Mouse (Mus musculus): ENCODE measurements around the gene Chrm4.

Gene Chrm4

GRCm38 (mm10) chr2:91963443-91963932, 36.4 kb downstream of the Chrm4 start:
- peak; percentile 98 for DNase-seq (ENCODE audit: low read depth, low spot score)

- DNase-seq (ENCODE audit: low read depth, low spot score), result peak; percentile 34
Measured at GRCm38 (mm10) chr2:91964610-91965204, 37.7 kb downstream of the Chrm4 start.

DNA sequence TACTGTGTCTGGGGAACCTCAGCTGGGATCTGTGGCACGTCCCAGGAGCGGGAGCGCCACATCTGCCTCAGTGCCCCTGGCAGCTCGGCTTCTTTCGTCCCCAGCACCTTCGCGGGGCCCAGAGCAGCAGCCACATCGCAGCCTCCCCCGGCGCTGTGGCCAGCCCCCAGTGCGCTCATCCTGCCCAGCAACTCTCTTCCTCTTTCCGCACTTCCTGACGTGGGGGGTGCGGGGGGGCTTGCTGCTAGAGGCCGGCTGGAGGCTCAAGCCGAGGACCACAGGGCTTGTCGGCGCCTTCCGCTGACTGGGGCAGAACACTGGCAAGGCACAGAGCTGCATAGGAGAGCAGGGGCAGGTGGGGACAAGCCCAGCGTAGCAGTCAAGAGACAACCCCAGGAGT, 38.4 kb downstream of the Chrm4 start:
- DNase-seq (ENCODE audit: low read depth, low spot score), result peak; percentile 41

GRCm38 (mm10) chr2:91966367-91966766, 39.3 kb downstream of the Chrm4 start:
- DNase-seq (ENCODE audit: low read depth, low spot score), result no peak

- no peak for DNase-seq (ENCODE audit: low read depth, low spot score)
Measured at GRCm38 (mm10) chr2:91967962-91968361, 40.9 kb downstream of the Chrm4 start.

DNA sequence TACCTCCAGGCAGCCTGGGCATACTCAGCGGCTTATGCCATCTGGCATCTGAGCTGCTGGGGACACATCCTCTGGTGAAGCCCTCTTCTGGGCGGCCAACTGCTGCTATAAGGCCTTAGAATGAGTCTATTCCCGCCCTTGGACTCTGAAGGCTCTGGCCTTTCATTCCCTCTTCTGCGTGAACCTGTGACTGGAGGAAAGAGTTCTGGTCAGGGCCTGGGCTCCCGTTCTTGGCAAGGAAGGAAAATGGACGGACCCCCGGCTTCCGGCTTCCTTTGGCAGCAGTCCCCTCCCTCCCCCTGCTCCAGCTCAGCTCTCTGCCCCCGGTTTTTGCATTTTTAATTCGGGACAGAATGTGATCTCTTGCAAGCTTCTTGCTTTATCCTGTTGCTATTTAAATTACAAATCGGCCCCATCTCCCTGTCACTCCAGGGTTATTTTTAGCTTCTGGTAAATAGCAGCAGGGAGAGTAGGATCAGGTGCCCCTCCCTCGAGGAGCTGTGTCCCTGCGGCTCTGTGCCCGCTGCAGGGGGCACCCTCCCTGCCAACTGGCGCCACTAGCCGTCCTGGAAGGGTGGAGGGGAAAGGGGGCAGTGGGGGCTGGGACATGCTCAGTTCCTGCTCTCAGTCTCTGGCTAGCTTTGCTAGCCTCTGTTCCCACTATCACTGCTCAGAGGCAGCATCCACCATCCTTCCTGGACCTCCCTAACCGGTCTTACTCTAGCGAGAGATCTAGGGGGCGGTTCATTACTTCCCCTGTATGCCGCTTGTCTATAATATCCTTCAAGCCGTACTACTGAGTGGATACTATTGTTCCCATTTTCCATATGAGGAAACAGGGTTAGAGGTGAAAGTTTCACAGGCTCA, 44.4 kb downstream of the Chrm4 start:
- peak; percentile 23 for DNase-seq (ENCODE audit: low read depth, low spot score)

- peak; percentile 64 for DNase-seq (ENCODE audit: low read depth, low spot score)
Measured at GRCm38 (mm10) chr2:91972121-91972566, 45.1 kb downstream of the Chrm4 start.

GRCm38 (mm10) chr2:91973416-91974135, 46.5 kb downstream of the Chrm4 start:
- no peak for DNase-seq (ENCODE audit: low read depth, low spot score)

DNA sequence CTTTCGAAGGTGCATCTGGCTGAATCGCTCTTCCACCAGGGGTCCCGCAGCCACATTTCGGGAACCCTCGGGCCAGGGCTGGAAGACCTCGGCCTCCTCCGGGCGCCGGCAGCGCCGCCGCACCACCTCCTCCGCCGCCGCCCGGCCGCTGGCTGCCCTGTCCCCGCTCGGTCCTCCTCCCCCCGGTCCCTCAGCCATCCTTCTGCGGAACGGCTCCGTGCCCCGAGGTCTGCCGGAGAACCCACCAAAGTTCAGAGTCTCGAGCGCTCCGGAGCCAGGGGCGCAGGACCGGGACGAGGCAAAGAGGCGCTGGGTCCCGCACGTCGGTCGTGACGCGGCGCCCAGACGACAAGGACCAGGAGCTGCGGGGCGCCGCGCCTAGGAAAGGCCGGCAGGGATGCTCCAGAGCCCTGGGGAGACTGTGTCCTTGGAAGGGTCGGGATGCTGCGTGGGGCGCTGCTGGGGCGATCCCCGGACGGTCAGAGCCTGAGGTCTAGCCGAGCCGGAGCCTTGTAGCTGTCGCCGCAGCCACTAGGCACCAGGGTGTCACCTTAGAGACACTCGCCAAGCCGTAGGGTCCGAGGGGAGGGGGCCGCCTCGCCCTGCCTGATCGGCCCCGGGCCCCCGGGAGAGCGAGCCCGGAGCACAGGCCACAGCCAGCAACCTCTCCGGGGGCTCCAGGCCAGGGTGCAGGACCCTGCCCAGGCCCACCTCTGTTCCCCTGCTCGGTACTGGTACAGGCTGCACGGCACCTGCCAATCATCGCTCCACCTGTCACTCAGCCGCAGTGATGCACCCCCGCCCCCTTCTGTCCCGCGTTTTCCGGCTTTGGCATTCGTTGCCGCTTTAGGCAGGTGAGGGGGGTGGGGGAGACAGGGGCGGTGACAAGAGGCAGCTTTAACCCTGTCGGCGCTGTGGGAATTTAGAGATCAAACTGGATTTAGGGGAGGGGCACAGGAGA, 48.8 kb downstream of the Chrm4 start, which contains the start of gene Dgkz:
Dgkz (minus strand) TSS at position 284 of the 961 bp plus-strand sequence.
- DNase-seq (ENCODE audit: low read depth, low spot score), result peak; percentile 78

GRCm38 (mm10) chr2:91977960-91978359, 50.9 kb downstream of the Chrm4 start:
- no peak for DNase-seq (ENCODE audit: low read depth, low spot score)

Data from CD4-positive, CD25-positive, alpha-beta regulatory T cell, adult 2 months (primary cell).